Mouse (Mus musculus) megakaryocyte-erythroid progenitor cell, adult 5 weeks (primary cell): Measurements from ENCODE around the gene Ly6g6c. TPM values are rescaled to one million over a fixed set of nuclear protein-coding genes. Genes with fewer than 3 reads are reported as not detected.

Experiments used
- polyA plus RNA-seq: library from polyadenylated mRNA; stranded (reverse); fragments of >175 nt; gene quantifications from 2 replicates; pipeline ENCODE4 v1.2.3, GENCODE M21; 2012

Gene Ly6g6c
- polyA plus RNA-seq: 0.09 TPM in 1 of 2 replicates, not detected in the other

GRCm38 (mm10) chr17:35064951-35065947 lies at the start of gene Ly6g6c:
Gene Ly6g6c (plus strand): TSS chr17:35065388.

GRCm38 (mm10) chr17:35016376-35016775 lies 48.8 kb upstream of the Ly6g6c start, which contains the start of gene Vwa7:
Gene Vwa7 (plus strand): TSS chr17:35016579.

GRCm38 (mm10) chr17:35027277-35028068 lies 37.7 kb upstream of the Ly6g6c start, which contains the start of gene Sapcd1:
Gene Sapcd1 (minus strand): TSS chr17:35028016.

GRCm38 (mm10) chr17:35046681-35047455 lies 18.3 kb upstream of the Ly6g6c start, which contains the start of gene Msh5:
Gene Msh5 (minus strand): TSS chr17:35046745.

GRCm38 (mm10) chr17:35049561-35050016 lies 15.6 kb upstream of the Ly6g6c start, which contains the start of gene Clic1:
Gene Clic1 (plus strand): TSS chr17:35049966.

DNA sequence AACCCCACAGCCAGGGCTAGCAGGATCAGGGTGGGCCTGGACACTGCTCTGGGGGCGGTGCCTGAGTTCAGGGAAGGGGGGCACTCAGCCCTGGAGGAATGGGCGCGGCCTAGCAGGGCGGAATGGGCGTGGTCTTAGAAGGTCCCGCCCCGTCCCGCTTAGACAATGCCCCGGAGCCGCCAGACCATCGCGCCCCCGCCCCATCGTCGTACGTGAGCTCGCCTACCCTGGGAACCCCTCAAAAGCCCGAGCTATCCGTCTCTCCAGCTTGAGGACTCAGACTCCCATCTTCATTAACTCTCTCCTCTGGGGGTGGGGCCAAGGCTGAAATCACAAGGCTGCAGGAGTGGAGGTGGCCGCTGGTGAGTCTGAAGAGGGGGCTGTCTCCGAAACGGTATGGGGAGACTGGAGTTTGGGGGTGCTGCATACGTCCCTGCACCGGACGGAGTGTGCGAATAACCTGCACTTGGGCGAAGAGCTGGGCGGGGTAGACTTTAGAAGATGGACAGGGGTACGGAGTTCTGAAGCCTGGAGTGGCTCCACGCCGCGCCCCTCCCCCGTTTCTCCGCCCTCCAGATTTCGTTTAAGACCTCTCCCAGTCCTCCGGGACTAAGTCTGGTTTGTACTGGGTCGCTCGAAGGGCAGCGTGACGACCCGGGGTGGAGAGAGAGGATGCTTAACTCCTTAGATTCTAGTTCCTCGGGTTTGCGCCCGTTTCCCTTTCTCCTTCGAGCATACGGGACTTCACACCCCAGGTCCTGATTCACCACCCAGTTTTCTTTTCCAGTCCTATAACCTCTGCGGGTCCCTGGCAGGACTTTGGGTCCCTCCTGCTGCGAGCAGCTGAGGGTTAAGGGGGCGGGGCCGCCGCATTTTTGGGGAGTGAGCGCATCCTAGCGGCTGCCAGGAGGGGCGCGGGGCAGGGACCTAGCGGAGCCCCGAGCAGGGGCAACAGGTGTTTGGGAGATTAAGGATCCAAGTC lies 6.0 kb upstream of the Ly6g6c start, which contains the start of gene Ddah2:
Gene Ddah2, plus strand, starts transcription at position 125 of the 982 bp plus-strand sequence.

GRCm38 (mm10) chr17:35066084-35066483 lies 896 bp downstream of the Ly6g6c start, which contains the start of gene Mpig6b:
Gene Mpig6b (minus strand): TSS chr17:35066184.

GRCm38 (mm10) chr17:35076507-35077176 lies 11.5 kb downstream of the Ly6g6c start, which contains the start of gene Ly6g6e:
Gene Ly6g6e (plus strand): TSS chr17:35076902.

GRCm38 (mm10) chr17:35077786-35078233 lies 12.6 kb downstream of the Ly6g6c start, which contains the start of gene Ly6g6d:
Gene Ly6g6d (minus strand): TSS chr17:35078065.

DNA sequence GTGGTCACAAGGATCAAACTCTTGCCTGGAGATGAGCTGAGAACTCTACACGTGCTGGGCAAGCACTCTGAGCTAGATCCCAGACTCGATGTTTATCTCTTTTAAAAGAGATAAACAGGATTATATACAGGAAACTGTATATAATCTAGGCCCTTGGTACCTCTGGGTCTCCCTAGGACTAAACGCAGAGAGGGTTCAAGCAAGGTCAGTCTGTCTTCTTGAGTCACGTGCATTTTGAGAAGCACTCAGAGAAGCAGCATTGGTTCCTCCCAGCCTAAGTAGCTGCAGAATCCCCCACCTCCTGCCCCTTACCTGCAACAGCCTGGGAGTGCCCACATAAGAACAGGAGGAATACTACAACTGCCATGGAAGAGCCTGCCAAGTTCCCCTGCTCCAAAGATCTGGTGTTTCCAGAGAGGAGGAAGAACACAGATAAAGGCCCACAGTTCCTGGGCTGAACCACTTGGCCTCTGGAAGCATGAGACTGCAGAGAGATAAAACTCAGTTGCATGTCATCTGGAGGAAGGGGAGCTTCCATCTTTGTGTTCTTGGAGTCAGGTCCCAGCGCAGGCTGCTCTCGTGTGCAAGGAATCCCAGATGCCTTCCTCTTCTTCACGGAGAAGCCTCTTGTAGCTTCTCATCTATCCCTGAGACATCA lies 20.1 kb downstream of the Ly6g6c start, which contains the start of gene Ly6g6f:
Gene Ly6g6f, minus strand, starts transcription at position 403 of the 658 bp plus-strand sequence.

DNA sequence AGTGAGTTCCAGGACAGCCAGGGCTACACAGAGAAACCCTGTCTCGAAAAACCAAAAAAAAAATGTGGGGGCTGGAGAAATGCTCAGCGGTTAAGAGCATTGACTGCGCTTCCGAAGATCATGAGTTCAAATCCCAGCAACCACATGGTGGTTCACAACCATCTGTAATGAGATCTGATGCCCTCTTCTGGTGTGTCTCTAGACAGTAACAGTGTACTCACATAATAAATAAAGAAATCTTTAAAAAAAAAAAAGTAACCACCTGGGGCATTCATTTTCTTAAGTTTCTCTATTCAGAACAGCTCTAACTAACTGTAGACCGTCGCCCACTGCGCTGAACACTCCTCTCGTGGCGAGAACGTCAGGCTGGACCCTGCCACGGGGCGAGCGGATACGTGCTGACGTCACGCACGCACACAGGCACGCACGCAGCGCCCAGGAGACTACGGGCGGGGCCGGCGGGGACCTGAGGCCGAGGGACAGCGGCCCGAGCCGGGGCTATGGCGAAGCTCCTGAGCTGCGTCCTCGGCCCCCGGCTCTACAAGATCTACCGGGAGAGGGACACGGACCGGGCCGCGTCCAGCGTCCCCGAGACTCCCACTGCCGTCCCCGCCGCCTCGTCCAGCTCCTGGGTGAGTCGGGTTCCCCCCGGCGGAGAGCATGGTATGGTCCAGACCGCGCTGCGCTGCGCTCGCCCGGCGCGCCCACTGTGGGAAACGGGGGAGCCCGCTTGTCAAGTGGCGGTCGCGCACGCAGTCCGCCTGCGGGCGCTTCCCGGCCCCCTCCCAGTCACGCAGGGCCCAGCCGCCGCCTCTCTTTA lies 23.8 kb downstream of the Ly6g6c start, which contains the start of gene Abhd16a:
Gene Abhd16a, plus strand, starts transcription at position 439 of the 820 bp plus-strand sequence.

GRCm38 (mm10) chr17:35108097-35108496 lies 42.9 kb downstream of the Ly6g6c start, which contains the start of gene Ly6g5c:
Gene Ly6g5c (plus strand): TSS chr17:35108279.

DNA sequence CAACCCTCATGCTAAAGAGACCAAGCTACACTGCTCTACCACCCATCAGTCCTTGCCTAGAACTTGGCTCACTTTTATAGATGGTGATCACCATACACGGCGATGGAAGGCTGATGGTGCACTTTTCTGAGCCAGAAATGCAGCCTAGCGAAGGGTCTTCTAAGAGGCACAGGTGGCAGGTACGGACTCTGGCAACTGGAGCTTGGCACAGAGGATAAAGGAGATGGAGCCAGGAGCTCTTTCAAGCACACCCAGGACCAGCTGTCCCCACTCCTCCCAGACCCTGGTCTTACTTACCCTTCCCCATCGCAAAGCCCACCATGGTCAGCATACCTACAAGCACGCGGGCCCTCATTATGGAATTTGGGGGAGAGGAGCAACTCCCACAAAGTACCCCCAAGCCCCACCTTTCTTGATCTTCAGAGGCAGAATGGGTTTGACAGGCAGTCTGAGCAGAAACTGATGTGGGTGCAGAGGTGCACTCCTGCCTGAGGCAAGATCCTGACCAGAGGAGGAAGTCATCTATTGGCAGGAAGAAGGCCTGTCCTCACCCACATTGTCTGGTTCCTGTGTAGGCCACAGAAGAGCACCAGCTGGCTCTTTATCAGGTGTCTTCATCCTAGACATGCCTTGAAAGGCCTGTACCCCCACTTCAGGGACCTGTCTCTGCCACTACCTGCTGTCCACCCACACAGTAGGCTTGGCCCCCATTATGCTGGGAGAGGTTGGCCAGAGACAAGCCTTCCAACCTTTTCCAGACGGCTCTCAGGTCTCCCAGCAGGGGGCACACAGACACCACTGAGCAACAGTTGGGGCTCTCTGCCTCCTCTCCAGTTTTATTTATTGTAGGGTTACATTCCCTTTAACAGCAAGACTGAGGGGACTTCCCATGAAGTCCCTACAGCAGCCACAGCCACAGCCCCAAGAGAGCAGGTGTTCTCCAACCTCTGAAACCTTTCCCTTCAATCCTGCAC lies 50.1 kb downstream of the Ly6g6c start, which contains the start of gene Ly6g5b:
Gene Ly6g5b, minus strand, starts transcription at position 383 of the 974 bp plus-strand sequence.

